Mouse (Mus musculus): ENCODE results near the gene Itga1.

Gene Itga1

DNA sequence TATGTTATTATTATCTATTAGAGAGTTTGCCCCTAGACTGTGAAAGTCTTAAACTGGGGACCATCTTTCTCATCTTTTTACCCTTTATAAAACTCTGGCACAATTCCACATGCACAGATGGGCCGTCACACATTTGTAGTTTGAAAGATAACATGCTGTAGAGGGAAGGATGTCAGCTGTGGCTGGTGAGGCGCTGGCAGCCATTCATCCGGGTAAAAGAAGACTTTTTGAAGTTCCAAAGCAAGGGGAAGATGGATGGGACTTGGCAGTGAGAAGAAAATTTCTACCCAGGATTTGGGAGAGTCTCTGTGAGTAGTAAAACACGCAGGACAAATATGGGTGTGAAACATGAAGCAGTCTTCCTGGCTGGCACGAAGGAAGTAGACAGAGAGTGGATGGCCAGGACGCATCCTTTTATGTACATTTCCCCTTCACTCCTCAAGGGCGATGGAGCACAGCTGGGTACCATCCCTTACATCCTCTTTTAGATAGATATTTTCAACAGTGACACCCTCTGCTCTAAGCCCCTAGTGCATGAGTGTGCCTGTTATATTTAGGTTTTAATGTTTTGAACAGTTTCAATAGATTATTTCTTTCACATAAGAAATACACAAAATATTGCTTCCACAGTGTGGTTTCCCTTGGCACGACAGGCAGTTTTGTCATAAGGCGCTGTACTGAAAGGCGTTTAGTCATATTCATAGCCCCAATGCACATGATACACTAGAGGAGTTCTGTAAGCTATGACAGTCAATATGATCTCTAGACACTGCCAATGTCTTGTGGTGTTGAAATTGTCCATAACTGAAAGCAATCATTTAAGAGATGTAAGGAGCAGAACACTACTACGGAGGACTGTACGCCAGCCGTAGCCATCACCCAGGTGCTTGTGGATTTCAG, 50.9 kb downstream of the Itga1 start:
- DNase-seq (ENCODE audit: low spot score): no peak

DNA sequence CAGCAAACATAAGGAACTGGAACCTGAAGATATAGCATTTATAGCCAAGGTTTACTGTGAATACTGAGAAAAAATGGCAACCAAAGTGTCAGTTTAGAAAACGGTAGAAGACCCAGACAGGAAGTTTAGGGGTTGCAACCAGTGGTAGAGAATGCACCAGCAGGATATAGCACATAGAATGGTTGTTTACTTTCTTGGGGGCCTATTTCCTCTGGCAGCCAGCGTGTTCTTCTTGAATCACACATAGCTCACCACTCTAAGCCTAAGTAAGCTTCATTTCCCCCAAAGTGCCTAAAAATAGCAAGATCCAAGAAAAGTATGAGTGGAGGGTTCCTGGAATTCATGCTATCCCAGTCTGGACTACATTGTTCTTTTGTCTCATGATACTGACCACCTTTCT, 59.1 kb downstream of the Itga1 start:
- DNase-seq (ENCODE audit: low spot score): no peak

DNA sequence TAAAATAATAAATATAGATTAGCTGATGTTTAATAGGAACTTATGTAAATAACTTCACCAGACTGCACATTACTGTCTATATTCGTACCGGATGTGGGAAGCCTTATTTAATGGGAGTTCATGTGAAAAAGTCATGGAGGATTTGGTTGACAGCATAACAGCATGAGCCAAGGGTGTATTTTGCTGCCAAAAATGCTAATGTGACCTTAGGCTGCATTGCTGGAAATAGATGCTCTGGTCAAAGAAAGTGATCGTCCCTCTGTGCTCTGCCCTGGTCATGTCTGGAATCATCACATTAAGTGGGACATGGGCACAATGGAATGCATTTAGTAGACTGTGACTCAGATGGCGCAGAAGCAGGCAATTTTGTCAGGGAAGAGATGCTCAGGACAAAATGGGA, 64.5 kb downstream of the Itga1 start:
- DNase-seq (ENCODE audit: low spot score): no peak

DNA sequence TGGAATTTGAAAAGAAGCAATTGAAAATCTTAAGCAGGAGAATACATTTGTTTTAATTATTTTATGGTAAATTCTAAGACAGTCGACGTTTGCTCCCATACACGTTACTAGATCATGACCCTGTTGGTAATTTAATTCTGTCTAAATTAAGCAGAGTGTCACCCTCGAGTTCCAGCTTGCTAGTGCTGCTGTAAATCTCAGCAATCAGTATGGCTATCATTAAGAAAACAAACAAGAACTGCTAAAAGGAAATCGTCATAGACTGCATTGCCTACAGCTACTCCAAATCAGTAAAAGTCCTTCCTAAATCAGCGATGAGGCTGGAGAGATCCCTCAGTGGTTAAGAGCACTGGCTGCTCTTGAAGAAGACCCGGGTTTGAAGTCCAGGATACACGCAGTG, 66.4 kb downstream of the Itga1 start:
- no peak for DNase-seq (ENCODE audit: low spot score)

DNA sequence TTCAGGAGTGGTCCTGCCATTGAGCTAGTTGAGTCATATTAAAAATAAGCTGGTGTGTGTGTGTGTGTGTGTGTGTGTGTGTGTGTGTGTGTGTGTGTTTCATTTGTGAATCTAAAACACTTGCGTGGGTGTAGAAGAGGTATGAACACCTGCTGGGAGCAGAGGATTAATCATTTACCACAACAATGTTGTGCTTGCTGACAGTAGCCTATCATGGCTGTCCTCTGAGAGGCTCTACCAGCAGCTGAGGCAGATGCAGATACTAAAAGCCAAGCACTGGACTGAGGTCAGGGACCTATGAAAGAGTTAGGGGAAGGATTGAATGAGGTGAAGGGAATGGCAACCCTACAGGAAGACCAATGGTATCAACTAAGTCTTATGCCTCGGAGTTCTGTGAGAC, 68.6 kb downstream of the Itga1 start:
- no peak for DNase-seq (ENCODE audit: low spot score)

DNA sequence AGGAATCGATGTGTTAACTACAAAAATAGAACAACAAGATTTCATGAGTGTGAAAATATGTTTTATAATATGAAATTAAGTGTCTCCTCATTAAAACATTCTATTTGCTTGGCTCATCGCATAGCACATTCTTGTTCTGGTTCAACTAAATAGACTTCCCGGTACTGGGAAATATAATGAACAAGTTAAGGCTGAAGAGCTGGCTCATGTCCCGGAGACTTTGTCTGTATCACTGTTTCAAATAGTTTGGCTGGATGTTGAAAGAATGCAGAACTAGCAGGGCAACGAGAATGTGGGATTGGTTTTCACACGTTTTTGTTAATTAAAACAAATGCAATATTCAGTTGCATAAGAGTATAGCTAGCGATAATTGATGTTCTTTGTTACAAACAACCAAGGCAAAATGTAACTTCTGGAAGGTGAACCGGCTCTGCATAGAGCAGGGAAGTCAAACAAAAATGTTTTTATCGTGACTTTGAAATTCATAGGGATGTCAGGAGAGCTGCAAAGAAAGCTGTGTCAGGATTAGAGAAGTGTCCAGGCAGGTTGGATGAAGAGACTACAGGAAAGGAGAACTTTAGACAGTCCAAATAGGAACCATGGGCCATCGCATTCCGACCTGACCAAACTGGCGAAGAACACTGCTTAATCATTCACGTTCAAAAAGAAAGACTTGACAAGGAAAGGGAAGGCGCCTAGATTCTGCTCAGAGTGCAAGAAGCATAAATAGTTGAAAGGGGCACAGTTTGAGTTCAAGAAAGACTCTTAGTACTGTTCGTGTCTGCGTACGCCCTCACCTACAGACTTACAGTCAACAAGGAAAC, 70.4 kb downstream of the Itga1 start:
- DNase-seq (ENCODE audit: low spot score): no peak

DNA sequence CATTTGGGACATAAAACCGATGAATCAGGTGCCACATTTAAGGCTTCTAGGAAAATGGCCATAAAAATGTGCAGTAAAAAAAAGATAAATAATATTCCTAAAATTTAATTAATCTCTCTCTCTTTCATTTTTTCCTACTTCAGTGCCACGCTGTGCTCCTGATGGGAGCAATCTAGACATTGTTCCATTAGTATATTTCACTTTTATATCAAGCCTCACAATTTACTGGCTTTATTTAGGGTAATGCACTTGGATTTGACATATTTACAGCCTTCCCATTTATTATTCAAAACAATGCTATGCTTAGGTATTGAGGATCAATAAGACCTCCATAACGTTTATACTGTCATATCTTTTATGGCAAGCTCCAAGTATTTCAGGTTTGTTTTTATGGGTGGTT, 76.4 kb downstream of the Itga1 start:
- DNase-seq (ENCODE audit: low spot score): no peak

DNA sequence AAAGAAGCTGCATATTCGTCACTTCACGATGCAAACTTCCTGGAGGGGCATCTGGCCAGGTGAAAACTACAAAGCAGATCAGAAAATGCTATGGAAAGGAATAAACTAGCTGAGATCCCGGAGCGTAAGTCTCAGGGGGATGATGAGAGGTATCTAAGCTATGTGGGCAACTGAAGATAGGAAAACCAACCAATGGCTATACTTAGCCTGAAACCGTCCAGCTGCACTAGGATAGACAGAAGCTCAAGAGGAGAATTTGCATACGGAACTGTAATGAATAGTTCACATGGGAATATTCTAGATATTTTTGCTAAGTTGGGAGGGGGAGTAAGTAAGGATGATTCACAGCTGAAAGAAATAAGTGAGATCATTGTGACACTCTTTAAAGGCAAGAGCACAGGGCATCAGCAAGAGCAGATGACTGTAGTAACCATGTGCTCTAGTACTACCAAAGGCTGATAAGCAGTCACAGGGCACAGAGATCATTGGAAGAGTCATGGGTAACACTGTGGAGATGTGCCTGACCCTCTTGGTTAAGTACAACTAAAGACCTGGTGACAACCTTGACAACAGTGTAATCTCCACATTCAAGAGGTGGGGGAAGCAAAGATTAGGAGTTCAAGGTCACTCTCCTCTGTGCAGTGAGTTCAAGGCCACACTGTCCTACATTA, 79.5 kb downstream of the Itga1 start:
- no peak for DNase-seq (ENCODE audit: low spot score)

DNA sequence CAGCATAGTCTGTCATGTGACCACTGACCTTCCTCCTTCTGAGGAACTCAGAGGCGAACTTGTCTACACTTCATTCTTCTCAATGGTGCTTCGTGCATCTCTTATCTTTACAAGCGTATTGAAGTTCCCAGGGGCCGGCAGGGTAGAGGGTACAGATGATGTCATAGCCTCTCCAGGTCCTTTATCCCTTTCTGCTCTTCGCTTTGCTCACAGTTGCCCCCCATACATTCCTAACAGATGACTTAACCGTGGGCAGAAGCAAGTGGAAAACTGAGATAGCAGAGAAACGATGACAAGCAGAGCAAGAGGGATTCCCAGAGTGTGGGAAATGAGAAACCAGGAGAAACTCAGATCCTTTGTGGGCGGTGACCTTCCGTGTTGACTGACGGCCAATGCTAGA, 80.4 kb downstream of the Itga1 start:
- no peak for DNase-seq (ENCODE audit: low spot score)

DNA sequence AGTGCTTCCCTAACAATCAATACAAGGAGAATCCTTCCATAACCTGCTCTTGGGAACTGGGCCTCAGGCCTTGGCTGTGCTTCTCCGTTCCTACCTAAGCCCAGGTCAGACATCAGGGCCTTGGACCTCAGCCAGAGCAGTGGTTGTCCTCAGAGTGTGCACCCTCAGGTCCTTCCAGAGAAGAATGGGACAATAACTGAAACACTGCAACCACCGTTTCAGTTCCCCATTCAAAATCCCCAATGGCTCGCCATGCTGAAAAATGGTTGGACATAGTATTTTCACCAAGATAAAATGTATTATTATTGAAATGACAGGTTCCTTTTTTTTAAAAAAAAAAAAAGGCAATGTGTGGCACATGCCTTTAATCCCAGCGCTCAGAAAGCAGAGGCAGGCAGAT, 81.0 kb downstream of the Itga1 start:
- DNase-seq (ENCODE audit: low spot score): no peak

DNA sequence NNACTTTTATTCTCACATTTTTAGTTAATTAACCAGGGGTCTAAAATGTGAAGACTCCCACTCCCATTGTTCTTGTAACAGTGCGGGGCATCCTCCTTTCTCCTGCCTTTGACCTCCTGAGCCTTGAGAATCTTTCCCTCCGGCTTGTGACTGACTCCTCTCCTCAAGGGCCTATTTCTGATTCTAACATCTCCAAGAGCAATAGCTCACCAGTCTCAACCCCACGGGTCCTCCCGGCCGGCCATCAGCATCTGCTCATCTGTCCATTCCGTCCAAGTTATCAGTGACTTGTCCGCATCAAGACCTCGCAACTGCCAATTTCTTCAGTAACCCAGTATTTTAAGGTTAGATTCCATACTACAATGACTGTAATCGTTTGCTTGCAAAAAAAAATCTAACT, 84.2 kb downstream of the Itga1 start:
- DNase-seq (ENCODE audit: low spot score): no peak

DNA sequence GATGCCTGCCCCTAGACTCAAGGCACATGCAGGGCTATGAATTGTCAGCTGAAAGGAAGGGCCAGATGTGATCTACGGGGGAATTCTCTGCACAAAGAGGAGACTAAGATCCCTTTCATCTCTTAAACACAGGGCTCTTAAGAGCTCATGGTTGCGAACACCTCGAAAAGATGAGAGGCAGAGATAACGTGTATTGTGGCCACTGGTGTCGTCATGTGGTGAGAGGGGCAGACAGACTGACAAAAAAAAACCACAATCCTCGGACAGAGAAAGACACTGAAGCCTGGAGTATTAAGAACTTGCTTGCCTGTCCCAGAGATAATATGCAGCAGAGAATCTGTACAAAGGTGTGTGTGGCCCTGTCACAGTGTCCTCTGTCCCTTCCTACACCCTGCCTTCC, 90.2 kb downstream of the Itga1 start:
- no peak for DNase-seq (ENCODE audit: low spot score)

DNA sequence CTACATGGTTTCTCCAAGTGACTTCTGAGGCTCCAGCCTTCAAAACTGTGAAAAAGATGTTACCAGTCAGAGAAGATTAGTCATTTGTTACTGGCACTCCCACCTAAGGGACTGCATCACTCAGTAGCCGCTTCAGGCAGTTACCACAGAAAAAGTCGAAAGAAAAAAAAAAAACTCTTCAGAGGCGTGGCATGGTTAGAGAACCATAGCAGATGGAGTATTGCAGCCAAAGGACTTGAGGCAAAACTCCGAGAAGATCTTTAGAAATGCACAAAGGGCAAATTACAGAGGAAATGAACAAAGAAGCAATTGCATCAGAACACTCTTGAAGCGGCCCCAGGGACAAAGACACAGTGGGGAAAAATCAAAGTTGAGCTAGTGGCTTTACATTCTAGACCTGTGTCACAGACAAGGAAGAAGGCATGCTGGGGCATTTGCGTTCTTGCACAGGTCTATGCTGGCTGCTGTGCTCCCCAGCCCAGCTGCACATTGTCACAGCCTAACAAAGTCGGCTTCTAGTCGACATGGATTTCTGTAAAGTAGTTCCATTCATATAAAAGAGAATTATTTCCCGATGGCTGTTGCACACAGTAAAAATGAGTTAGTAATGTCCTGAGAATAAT, 95.4 kb downstream of the Itga1 start:
- DNase-seq (ENCODE audit: low spot score): no peak

DNA sequence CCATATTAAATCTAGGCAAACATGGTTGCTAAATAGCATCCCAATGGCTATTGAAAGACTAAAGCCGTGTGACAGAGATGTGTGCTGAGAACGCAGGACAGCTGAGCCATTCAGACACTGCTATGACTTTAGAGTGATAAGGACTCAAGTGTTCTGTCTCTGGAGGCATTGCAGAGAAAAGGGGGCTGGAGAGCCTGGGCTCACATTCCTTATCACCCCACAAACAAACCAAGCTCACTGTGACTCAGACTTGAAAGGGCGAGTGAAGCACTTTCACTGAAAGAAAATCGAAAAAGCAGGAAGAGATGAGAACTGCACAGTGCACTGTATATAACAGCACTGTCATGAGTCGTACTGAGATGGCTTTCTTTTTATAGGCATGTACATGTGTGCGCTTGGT, 96.4 kb downstream of the Itga1 start:
- DNase-seq (ENCODE audit: low spot score): no peak

DNA sequence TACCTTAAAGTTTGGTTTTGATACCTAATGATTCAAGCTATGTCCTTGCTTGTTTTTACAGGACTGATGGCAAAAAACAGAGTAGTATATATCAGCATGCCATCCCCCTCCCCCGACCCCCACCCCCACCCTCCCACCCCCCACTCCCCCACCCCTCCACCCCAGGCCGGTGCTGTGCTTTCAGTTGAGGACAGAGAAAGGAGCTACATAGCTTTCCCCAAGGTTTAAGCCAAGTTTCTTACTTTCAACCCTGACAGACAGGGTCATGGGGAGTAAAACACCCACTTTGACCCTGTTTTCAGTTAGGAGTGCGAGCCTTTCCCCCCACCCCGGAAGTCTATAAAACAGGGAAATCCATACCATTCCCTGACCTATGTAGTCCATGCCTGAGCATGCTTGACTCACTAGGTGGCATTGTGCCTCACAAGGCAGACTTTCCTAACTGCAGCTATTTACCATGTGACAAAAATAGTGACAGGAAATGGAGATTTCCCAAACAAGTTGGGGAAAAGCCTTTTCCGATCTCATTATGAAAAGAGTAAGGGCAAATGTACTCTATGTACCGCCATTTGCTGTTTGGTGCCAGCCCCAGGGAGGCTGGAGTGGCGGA, 98.2 kb downstream of the Itga1 start:
- DNase-seq (ENCODE audit: low spot score): no peak

DNA sequence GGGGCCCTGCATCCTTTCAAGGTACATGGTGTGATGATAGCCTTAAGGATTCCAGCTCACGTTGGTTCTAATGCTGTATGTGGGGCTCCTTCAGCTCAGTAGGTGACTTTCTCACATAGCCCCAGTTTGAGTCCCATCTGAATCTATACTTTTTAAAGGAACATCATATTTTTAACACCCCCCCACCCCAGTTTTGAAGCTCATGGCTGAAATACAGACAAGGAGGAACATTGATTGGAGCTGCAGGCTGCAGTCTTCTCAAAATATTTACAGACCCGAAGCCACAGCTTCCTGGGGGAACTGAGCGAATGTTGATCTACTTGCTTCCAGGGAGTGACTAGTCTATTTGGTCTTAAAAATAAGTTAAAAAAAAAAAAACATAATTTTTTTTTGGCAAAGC, 98.9 kb downstream of the Itga1 start:
- no peak for DNase-seq (ENCODE audit: low spot score)

DNA sequence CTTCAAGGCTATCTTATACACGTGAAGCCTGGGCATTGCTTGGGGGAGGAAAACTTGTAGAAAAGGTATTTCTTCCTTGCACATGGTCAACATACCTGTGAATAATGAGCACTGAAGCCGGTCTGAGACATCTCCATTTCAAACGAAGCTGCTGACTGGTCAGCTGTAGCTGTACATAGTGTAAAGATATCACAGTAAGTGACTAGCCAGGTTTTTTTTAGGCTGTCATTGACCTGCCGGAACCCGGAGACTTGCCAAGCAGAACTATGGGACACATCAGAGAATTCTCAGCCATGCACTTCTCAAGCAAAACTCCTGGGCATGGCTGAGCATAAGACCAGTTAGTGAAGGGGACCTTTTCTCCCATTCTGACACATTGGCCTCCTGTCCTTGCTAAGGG, 99.6 kb downstream of the Itga1 start:
- DNase-seq (ENCODE audit: low spot score): no peak

DNA sequence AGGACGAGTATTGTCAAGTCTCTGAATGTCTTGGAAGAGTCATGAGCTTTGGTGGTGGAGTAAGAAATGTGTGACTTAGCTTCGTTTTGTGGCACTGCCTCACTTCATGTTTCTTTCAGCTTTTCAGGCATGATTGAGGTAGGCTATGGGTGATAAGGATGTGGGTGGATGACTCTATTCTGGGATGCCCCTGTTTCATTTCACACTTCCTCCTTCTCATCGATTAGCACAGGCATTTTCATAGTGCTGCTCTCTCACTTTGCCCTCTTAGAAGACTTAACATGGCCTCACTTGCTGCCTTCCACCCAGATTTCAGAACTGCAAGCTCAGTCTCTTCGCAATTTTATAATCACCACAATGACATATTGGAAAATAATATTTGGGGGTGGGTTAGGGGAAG, 102.2 kb downstream of the Itga1 start:
- DNase-seq (ENCODE audit: low spot score): no peak

DNA sequence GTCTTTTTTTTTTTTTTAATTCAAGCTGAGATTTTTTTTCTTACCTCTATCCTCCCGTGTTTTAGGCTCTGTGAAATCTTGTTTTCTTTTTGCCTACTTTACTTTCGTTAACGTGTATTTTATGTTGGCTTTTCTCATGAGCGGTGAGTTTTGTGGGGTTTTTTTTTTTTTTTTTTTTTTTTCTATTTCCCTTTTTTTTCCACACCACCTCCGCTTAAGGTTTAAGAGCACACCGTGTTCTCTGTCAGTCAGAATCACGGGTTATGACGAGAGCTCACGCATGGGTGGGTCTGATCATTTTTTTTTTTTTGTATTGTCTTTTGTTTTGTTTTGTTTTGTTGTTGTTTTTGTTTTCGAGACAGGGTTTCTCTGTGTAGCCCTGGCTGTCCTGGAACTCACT, 103.7 kb downstream of the Itga1 start:
- no peak for DNase-seq (ENCODE audit: low spot score)

DNA sequence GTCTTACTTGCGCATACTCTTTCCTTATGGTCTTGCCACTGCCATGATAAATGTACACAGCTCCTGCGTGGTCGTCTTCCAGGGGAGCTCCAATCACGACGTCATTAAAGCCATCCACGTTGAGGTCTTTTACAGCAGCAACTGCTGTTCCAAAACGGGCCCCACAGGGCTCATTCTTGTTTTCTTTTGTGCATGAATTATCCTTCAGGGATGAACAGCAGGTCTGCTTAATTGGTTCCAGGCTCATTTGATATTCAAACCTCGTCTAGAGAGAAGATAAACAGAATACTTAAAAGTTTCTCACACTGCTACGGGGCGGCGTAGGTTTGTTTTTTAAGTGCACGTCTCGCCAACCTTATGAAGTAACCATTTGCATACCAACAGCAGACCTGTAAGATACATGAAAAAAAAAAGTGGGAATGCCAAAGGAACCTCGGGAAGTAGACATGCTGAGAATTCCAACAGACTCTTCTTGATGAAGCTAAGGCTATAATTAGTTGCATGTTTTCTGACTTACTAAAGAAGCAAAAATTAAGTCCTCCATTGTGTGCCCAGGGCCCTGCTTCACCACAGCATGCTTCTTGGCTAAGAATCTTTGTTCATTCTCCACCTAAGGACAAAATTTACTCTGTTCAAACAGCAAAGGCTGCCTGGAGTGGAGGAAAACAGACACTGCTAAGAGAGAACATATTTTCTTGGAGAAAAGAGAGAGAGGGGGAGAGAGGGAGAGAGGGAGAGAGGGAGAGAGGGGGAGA, 109.3 kb downstream of the Itga1 start:
- no peak for DNase-seq (ENCODE audit: low spot score)

DNA sequence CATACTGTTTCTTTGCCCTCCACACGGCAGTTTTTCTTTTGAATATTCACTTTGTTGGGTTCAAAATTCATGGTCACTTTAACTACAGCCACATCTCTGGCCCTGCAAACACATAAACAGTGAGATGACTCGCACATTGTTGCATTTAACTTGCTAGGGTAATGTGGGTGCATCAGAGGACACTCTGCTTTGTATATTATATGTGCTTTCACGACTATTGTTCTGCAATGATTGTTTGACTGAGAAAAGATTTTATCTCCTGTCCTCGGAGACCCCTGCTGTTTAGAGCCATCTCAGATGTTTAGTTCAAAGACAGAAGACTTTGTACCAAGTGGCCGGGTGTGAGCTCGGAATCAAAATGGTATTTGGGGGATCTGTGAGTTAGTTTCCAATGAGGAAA, 114.1 kb downstream of the Itga1 start:
- DNase-seq (ENCODE audit: low spot score): no peak

All from urinary bladder, postnatal 25 days (tissue).